Mouse (Mus musculus) brain, embryonic 14.5 days (tissue): ENCODE measurements around the gene Nek1.

Experiments
- CTCF ChIP-seq: fragments of 200-500 bp; IDR thresholded peaks from 2 replicates; pipeline ENCODE4 v1.5.1; 2012; ENCODE audit warnings: inconsistent platforms, mild to moderate bottlenecking, moderate library complexity, borderline replicate concordance; ENCODE audit not compliant: insufficient read depth, insufficient read length; ENCODE audit errors: extremely low read depth
- POLR2A ChIP-seq: fragments of 200-500 bp; IDR thresholded peaks from 2 replicates; pipeline ENCODE4 v1.6.1; 2012; ENCODE audit warnings: mild to moderate bottlenecking, inconsistent platforms, borderline replicate concordance; ENCODE audit not compliant: poor library complexity, insufficient read depth, insufficient read length, severe bottlenecking; ENCODE audit errors: extremely low read depth

DNA sequence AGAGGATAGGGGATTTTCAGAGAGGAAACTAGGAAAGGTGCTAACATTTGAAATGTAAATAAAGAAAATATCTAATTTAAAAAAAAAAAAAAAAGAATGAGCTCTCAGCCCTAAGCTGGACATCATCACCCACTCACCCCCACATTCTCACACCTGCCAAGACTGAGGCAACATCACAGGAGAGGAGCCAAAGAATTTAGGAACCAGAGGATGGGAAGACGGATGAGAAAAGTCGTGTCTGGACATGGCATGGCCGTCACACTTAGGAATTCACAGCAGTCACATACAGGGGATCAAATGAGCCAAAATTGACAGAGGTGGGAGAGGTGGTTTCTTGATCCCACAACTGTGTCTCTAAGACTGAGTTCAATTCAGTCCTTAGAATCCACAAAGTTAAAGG lies 165.5 kb downstream of the Nek1 start:
- TF ChIP-seq CTCF (no peak), POLR2A (no peak)
